Mouse (Mus musculus): ENCODE measurements at regions not wholly inside any gene's neighbourhood (a gene's known extent, or its start where the extent isn't known, plus 50 kb on each side); places are given as distances from the start of the nearest gene placed in this dataset.

- TF ChIP-seq CTCF (IDR thresholded peaks at IDR 0.05; ENCODE audit: extremely low read depth, insufficient read depth, insufficient read length, insufficient replicate concordance) (no peak), POLR2A (IDR thresholded peaks at IDR 0.05; ENCODE audit: low read depth, low read length) (no peak)
Observed at GRCm38 (mm10) chr1:137635781-137636180, 539.7 kb downstream of the Ptprc start.

Measured in spleen, adult 2 months (tissue).